Mouse (Mus musculus) ovary, adult 2 months (tissue): Measurements from ENCODE around the gene Epp13. TPM values are rescaled to one million over a fixed set of nuclear protein-coding genes. Genes with fewer than 3 reads are reported as not detected.

ENCODE experiments used
- polyA plus RNA-seq: library from polyadenylated mRNA; depleted of rRNA; stranded (reverse); fragments of >200 nt; gene quantifications from 2 replicates; pipeline ENCODE4 v1.2.3, GENCODE M21; 2012; rRNA removed

The Epp13 gene
- 0.73 and 0.98 TPM in 2 replicates for polyA plus RNA-seq

DNA sequence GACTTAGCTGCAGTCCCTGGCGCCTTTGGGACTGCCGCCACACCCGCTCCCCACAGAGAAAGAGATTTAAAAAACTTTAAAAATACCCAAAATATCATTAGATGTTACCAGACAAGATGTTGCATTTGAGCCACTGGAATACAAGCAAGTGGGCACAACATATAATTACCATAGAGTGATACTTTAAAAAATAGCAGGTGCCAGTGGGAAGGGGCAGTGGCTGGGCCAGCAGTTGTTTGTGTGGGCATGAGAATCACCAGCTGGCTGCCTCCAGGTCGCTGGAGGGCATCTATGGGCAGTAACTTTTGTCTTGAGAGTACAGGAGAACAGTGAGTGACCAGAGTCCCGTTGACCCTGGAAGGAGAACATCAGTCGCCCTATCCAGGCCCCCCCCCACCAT lies at the start of gene Epp13:
Gene Epp13 (plus strand): TSS at position 301 of the 400 bp plus-strand sequence.

DNA sequence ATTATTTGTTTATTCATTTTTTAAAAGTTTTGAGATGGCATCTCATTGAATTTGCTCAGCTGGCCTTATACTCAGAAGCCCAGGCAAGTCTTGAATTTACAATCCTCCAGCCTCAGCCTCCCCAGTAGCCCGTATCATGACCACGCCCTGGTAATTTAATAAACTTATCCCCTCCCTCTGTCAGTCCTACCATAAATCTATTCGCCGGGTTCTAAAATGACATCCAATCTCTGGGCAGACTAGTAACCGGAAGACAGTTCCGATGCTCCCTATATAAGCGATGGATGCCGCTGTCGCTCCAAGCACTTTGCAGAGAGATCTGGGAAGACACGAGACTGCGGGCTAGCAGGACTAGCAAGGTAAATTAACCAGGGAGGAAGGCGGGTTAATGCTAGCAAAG lies 30.5 kb upstream of the Epp13 start, which contains the start of gene Zscan5b:
Gene Zscan5b (plus strand): TSS at position 301 of the 400 bp plus-strand sequence.

DNA sequence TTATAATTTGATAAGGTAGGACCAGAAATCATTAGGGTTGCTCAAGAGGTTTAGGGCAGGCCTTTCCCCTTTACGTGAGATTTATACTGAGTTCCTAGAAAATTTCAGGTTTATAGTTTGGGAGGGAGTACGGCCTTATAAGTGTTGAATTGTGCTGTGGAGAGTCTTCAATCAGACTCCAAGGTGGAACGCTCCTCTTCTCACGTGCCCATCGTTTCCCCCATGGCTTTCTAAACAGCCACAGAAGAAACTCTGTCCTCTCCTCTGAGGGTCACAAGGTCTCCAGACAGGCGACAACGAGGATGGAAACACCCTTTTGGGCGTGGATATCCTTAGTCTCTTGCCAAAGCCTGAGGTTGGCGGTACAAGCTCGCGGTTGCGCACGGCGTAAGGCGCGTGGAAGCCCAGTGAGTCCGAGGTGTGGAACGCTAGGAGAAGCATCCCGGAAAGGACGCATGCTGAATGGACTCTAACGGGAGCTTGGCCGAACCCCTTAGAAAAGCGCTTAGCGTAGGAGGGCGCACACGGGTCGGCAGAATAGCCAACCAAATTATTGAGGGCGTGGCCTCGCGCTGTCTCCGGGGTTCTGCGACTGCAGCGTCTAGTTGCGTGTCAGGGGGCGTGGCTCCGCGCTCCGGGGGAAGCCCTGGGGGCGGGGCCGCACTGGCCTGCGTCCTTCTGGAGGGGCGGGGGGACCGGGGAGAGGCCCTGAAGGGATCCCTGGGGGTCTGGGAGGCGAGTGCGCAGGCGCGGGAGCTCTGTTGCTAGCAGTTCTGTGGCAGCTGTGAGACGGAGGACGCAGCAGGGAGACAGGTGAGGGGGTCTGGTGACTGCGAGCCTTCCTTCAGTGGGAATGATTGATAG lies 33.6 kb downstream of the Epp13 start, which contains the start of gene Zfp667:
Gene Zfp667 (plus strand): TSS at position 738 of the 864 bp plus-strand sequence.

DNA sequence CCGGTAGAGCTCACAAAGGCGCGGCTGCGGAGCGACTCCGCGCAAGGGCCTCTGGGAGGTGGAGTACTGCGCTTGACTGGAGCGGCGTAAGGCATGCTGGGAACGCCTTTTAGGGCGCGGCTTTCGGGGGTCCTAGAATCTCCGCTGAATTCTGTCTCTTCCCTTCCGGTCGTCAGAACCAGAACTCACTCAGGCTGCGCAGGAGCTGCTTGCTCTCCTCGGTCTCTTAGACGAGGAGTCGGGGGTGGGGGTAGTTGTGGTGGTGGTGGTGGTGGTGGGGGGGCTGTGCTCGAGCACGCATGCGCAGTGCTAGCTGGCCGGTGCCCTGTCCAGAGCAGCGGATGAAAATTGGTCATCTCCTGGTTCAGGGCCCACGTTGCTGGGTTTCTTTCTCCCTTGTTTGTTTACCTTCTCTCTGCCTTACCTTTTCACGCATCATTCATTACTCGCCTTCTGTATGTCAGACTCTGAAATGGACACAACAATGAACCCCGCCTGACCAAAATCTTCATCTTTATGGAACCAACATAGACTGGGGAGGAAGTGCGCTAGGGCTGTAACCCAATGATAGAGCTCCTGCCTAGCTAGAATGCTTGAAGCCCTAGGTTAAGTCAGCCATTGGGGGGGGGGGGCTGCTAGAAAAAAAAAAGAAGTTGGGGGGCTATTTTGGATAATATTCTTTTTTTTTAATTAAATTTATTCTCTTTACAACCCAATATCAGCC lies 78.9 kb downstream of the Epp13 start, which contains the start of gene Zfp583:
Gene Zfp583 (minus strand): TSS at position 53 of the 724 bp plus-strand sequence.

Other genes starting within 250 kb of the Epp13 start
- not detected in 2 replicates for gene Vmn1r65, start 241.7 kb upstream of the Epp13 start, polyA plus RNA-seq
- gene Nlrp4c, start 207.5 kb upstream of the Epp13 start, polyA plus RNA-seq, result 0.03 TPM in 1 of 2 replicates, not detected in the other
- 102 and 103 TPM in 2 replicates for gene Zfp787, start 96.7 kb upstream of the Epp13 start, polyA plus RNA-seq
- gene Zfp444, start 80.5 kb upstream of the Epp13 start, polyA plus RNA-seq, result 72.5 and 113 TPM in 2 replicates
- not detected in 2 replicates for gene Galp, start 55.6 kb upstream of the Epp13 start, polyA plus RNA-seq
- gene Zscan5b, start 30.4 kb upstream of the Epp13 start, polyA plus RNA-seq, result not detected in 2 replicates
- 0.72 and 1.4 TPM in 2 replicates for gene Zfp667, start 33.9 kb downstream of the Epp13 start, polyA plus RNA-seq
- gene Zfp583, start 78.6 kb downstream of the Epp13 start, polyA plus RNA-seq, result 2.6 and 2.8 TPM in 2 replicates
- 0.09 and 0.16 TPM in 2 replicates for gene Gm3854, start 91.0 kb downstream of the Epp13 start, polyA plus RNA-seq
- 0.20 and 0.37 TPM in 2 replicates for gene Zfp78, start 110.6 kb downstream of the Epp13 start, polyA plus RNA-seq
- 3.0 and 3.1 TPM in 2 replicates for gene Zfp28, start 130.6 kb downstream of the Epp13 start, polyA plus RNA-seq
- gene Smim17, start 146.0 kb downstream of the Epp13 start, polyA plus RNA-seq, result not detected in 2 replicates
- not detected in 2 replicates for gene Gm20715, start 157.6 kb downstream of the Epp13 start, polyA plus RNA-seq
- gene Olfr1344, start 186.0 kb downstream of the Epp13 start, polyA plus RNA-seq, result 0.26 TPM in 1 of 2 replicates, not detected in the other
- gene Olfr1336, start 203.5 kb downstream of the Epp13 start, polyA plus RNA-seq, result not detected in 2 replicates
- gene Olfr1346, start 214.4 kb downstream of the Epp13 start, polyA plus RNA-seq, result not detected in 2 replicates
- gene Olfr5, start 234.2 kb downstream of the Epp13 start, polyA plus RNA-seq, result 0.14 TPM in 1 of 2 replicates, not detected in the other
- not detected in 2 replicates for gene Olfr1347, start 247.0 kb downstream of the Epp13 start, polyA plus RNA-seq